Mouse (Mus musculus) gonadal fat pad, adult 2 months (tissue): Measurements from ENCODE around the gene Spata45. TPM values are rescaled to one million over a fixed set of nuclear protein-coding genes. Genes with fewer than 3 reads are reported as not detected.
"Not testable (repeated sequence)": the region's sequence is repeated elsewhere in the genome, so short reads cannot be mapped to it uniquely, and the experiment has no call there.

ENCODE experiments used
- DNase-seq: peaks from one replicate; pipeline ENCODE4 v3.0.0-alpha.2; 2012; ENCODE audit warnings: low read depth
- polyA plus RNA-seq: library from polyadenylated mRNA; depleted of rRNA; stranded (reverse); fragments of >200 nt; gene quantifications from 2 replicates; pipeline ENCODE4 v1.2.3, GENCODE M21; 2012; rRNA removed

Spata45 gene
- polyA plus RNA-seq: not detected in 2 replicates

DNA sequence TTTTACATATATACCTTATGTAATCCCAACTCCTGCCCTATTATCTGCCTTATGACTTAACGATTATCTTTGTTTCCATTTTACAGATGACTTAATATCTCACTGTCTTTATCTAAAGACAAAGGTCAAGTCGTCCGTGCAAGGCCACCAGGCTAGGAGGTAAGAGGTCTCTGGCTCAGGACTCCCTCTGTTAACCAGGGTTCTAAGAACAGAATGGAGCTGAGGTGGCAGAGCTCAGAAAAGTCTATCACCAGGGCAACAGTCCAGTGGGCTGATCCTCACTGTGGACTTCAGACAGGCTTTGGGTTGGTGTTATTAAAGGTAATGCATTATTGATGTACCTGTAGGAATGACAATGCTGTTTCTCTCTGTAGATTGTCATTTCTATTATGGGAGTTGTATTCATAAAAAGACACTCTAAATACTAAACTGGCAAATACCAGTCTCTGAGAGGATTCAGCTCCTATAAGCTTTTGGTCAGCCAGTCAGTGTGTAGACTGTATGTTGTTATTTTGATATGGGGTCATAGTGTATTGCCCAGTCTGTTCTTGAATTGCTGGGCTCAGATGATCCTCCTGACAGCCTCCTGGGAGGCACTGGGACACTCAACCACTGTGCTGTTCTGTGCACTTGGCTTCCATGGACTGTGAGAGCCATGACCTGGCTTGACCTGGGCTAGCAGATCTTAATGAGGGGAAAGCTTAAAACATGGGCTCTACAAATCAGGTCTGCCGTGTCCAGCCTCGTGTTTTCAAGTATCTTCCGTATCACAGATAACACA lies at the start of gene Spata45:
Gene Spata45 (plus strand): TSS at position 86 of the 781 bp plus-strand sequence.
- DNase-seq: no peak

DNA sequence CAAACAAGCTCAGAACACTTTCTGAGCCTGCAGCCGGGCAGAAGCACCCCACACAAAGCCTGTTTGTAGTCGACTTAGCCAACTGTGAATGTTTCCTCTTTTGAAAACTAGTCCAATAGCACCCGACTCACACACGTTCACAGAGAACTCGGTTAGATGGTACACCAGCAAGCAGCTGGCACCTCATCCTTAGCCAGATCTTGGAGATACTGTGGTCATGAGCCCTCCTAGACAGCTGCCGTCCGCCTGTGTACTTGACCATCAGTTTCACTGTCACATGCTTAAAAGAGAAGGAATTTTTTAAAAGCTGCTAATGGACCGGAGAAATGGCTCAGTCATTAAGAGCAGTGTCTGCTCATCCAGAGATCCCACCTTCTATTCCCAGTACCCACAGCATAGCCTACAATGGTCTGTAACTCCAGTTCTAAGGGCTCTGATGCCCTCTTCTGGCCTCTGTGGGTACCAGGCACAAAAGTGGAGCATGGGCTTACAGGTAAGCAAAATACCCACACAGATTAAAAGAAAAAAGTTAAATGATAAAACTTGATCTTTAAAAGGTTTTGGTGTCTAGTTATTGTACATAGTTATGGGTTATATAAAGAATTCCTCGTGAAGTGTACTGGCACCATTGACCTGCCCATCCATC lies 46.9 kb upstream of the Spata45 start:
- DNase-seq: no peak

DNA sequence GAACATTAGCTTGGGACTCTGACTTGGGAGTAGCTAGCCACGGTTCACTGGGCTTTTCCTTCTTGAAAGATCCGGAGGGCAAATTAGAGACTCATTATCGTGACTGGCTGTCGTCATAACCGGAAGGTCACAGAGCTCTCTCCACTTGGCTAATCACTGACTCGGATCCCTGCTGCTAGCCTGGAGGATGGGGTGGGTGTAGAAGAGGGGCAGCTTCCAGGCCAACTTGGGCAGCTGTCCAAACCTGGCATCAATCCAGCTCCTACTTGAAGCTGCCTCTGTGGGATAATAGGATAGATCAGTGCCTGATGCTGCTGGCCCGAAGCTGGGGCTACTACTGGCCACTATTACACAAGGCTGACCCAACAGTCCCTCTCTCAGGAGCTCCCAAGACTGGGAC lies 40.9 kb upstream of the Spata45 start:
- no peak for DNase-seq

DNA sequence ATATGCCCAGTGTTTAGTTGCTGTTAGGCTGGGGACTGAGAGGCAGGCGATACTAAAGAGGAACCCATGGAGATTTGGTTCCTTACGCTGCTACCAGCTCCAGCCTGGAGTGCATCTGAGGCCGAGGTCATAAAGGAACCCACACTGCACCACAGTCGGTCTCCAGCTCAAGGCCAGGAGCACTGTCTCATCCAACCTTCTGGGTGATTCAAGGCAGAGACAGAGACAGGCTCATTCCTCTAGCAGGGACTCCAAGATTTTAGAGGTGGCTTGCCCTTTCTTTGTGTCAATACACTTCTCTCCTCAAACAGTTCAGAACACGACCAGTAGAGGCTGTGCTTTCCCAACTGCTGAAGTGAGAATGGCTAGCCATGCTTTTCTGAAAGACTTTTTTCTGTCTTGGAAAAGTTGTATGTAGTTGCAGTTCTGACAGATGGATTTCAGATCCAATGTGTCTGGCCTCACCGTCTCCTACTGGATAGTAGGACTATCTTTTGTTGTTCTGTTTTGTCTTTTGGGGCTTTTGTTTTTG lies 40.0 kb upstream of the Spata45 start:
- no peak for DNase-seq

DNA sequence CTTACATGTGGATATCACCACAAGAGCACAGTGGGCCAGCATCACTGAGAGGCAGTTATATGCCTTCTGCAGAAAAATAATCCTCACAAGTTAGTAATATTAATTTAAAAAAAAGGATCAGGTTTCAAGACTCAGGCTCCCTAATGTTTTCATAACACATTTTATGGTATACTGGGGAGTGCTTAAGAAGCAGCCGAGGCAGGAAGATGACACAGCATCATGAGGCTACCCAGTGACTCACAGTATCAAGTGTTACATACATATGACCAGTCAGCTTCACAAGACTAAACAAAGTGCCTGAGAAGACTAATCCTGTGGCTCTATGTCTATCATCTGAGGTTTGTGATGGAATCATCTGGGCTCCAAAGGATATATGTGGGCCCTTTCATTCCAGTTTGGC lies 38.4 kb upstream of the Spata45 start:
- DNase-seq: no peak

DNA sequence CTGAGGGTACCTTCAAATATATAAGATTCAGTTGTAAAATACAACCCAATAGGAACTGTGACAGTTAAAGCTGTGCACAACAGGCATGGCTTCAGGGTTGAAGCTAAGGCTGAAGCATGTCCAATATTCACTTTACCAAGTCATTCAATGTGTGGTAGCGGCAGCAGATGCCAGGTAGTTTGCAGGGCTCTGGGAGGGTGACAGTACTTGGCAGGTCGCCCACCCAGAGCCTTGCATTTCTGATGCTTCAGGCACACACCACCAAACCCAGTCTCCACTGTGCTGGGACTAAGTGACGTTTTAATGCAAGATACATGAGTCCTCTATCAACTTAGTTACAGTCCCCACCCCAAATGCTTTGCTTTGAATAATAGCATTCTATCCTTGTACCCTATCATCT lies 35.8 kb upstream of the Spata45 start:
- DNase-seq: no peak

DNA sequence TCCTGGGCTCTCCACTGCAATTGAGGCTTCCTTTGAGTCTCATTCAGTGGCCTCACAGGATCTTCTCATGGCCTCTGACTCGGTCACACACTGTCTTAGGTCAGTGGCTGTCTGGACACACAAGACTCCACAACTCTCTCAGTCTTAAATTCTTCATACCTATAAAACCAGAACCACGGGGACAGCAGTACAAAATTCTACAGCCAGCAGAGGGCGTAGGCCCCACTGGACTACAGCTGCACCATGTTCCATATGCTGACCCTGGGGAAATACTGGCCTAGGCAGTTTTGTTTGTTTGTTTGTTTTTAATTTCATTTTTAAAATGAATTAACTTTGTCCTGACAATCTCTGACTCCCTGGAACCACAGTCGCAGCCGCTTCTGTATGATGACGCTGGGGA lies 34.2 kb upstream of the Spata45 start:
- DNase-seq: no peak

DNA sequence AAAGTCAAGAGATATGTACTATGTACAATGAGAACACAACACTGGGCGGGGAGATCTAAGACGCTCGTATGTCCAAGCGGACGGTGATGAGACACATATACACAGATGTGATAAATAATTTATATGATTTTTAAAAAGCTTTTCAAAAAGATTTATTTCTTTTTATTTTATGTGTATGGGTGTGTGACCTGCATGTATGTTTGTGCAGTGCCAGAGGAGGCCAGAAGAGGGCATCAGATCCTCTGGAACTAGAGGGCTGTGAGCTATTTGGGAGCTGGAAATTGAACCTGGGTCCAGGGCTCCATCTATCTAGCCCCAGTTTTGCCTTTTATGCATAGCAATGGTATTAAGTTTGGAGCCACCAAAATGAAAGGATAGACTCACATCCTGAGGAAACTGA lies 27.7 kb upstream of the Spata45 start:
- DNase-seq: no peak

DNA sequence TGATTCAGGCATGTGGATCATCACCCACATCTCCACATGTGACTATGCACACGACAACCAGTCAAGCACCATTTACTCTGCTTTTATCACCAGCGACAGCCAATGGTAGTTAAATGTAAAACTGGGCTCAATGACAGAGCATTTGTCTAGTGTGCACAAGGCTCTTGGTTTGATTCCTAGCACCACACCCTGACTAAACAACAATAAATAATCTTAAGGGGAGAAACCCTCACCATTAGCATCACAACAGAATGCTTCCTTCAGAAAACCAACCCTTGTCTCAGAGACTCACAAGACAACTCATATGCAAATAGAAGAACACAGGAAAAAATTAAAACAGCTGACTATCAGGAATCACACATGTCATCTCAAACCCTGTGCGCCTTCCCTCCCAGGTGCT lies 22.2 kb upstream of the Spata45 start:
- no peak for DNase-seq

DNA sequence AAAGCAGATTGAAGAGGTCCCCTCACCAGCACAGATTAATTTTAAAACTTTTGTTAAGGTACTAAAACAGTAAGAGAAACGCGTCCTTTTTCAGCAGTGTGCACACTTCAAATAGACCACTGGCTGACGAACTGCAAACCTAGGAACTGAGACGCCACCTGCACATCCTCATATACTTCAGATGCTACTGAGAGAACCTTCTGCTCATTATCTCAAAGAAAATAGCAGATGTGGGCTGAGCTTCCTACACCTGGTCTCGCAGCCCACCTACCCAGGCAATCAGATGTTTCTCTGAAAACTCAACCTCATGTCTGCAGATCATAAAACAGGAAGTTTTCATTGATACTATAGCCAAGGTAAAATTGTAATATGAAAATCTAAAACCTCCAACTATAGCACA lies 16.6 kb upstream of the Spata45 start:
- DNase-seq: no peak

DNA sequence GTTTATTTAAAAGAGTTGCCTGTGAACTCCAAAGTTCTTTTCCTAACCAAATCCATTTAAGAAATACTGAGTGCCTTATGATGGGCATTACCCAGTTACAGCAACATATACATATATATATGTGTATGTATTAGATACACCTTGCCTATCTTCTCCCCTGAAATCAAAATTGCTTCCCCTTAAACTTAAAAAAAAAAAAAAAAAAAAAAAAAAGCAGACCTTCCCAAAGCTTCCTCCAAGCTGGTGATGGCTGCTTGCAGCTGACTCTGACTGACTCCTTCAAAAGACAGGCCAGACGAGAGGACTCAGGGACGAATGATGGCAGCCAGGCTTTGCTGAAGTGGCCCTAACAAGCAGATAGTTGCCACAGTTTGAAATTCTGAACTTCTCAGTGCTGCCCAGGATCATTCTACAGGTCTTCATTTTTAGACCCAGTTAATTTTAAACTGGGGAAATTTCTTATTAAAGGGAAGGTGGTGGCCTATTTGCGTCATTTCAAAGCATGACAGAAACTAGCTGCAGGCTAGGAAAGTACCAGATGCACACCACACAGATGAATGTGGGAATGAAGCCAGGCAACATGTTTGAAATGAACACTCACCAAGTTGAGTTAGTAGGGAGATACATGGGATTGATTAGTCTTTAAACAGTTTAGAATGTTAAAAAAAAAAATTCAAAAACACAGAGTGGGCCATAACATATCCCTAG lies 16.1 kb upstream of the Spata45 start:
- DNase-seq: no peak

DNA sequence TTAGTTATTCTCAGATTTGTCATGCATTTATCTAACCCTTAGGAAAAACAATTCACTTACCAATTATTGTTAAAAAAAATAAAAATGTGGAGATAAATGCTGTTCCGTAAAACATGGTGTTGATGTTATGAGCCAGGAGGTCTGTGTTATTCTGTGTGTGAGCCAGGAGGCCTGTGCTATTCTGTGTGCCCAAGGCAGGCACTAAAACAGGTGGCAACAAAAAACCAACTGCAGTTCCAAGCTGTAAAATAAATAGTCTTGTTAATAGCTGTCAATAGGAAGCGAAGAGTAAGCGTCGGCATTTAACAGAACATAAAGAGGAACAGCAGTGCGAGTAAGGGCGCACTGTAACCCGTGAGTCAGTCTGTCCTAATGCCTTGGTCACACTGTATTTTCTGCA lies 15.4 kb upstream of the Spata45 start:
- no peak for DNase-seq

DNA sequence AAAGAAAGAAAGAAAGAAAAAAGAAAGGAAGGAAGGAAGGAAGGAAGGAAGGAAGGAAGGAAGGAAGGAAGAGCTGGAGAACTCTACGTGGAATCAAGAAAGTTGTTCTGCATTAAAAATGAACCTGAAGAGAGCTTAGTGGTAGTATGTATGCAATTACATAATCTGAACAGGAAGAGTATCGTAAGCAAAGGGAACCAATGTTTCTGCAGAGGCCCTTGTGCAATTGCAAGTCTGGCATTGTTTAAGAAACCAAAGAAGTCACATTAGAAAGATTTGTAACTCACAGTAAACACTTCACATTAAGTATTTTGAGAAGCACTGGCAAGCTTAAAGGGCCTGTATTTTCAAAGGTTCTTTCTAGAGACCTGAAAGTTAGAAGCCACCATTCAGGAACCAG lies 13.3 kb upstream of the Spata45 start:
- no peak for DNase-seq

DNA sequence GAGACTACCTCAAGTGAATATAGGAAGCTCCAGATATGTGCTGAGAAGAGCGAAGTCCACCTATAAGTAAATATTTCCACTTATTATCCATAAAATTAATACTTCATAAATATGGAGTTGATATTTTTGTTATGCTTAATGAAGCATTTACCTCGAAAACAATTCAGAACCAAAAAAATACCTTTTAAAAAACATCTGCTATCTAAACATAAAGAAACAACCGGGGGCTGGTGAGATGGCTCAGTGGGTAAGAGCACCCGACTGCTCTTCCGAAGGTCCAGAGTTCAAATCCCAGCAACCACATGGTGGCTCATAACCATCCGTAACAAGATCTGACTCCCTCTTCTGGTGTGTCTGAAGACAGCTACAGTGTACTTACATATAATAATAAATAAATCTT lies 12.6 kb upstream of the Spata45 start:
- DNase-seq: not testable (repeated sequence)

DNA sequence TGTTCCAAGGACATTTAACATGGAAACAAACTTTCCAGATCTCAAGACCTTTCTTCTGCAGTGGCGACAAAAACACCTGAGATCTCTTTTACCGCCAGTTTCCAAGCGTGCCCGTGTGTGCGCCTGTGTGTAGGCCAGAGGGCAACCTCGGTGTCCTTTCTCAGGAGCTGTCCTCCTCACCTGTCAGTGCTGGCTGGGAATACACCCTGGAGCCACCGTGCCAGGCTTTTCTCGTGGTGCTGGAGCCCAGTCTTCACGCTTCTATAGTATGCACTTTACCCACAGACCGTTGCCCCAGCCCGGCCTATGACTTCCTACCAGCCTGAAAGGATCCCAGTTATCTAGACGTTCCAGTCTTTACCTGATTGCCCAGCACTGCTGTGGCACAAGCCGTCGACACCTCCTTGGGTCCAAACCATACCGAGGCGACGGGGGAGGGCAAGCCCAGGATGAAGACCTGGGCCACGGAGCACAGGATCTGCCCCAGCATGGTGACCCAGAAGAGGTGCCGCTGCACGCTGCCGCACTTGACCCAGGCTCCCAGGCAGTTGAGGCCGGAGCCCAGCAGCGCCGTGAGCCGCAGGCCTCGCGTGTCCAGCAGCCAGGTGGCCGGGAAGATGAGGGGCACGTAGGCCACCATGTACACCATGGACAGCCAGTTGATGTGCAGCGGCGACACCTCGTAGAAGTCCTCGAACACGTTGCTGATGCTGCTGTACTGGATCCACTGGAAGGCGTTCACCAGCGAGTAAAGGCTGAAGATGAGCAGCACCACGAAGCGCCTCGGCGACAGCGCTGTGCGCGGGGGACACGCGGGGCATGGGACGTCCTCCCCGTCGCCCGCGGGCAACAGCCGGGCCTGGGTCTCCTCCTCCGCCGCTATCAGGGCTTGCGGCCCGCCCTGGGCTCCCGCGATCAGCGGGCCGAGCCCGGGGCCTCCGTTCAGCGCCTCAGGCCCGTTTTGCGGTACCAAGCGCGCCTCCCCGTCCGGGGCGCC lies 11.1 kb upstream of the Spata45 start:
- no peak for DNase-seq

DNA sequence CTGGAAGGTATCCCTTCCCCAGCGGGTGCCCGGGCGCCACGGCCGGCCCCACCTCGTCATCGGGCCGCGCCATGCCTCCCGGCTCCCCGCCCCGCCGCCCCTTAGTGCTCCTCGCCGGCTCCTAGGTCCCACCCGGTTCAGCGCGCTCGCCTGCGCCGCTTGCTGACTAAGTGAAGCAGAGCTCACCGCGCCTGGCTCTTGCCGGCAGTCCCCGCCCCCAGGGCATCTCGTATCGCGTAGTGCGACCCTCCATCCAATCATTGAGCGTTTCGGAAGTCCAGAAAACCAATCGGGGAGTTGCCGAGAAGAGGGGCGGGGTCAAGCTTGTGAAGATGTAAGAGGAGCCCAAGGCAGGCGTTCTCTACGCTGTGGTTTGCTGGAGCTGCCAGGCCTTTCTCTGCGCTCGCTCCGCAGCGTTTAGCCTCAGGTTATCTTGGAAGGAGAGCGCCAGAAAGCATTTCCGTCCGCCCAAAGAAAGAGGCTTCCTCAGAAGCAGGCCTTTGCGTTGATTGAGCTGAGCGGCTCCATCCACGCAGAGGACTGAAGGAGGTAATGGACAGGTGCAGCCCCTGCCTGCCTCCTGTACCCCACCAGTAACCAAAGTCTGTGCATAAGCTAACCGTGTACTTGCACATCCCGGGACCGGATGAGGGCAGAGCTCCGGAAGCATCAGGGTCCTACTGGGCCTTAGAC lies 10.3 kb upstream of the Spata45 start, which contains the start of gene Flvcr1:
Gene Flvcr1 (minus strand): TSS at position 138 of the 693 bp plus-strand sequence.
- peak; percentile 86 for DNase-seq

DNA sequence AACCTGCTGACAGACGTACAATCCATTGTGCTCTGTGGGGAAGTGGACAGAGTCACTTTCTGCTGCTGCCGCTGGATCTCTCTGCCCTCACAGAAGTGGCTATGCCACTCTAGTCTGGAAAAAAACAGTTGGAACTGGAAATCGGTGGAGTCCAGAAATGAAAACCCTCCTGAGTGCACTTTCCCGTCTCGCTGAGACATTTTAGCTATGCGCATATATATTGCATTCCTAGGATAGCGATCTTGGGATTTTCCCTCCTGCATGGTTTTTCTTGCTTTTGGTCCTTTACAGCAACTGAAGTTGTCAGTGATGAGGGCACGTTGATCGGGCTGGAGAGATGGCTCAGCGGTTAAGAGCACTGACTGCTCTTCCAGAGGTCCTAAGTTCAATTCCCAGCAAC lies 6.3 kb upstream of the Spata45 start:
- DNase-seq: no peak

DNA sequence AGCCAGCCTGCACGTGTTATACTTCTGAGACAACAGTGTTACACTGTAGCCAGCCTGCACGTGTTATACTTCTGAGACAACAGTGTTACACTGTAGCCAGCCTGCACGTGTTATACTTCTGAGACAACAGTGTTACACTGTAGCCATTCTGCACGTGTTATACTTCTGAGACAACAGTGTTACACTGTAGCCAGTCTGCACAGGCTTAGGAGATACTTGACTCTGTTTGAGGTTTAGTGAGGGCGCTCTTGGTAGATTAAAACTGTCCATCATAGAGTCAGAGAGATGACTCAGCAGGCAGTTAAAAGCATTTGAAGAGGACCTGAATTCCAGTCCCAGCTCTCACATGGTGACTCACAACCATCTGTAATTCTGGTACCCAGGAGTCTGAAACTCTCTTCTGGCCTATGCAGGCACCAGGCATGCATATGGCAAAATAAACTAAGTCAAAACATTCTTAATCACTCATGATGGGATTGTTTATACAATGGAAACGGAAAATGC lies 5.5 kb upstream of the Spata45 start:
- DNase-seq: not testable (repeated sequence)

DNA sequence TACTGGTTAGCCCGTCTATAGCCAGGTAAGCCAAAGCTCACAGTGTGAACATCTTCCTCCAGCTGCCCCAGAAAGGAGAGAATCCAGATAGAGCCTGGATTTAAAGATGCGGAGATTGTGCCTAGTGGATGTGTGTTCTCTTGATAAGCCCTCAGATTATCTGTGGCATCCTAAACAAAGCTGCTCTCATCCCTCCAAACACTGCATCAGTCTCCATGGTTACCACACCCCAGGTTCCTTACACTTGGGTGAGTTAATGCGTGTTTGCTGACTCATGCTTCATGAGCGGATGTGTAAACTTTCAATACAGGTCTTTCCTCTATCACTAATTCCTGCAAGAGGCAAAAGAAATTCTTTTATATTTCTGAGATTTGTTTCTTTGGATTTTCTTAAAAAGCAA lies 790 bp upstream of the Spata45 start:
- no peak for DNase-seq

DNA sequence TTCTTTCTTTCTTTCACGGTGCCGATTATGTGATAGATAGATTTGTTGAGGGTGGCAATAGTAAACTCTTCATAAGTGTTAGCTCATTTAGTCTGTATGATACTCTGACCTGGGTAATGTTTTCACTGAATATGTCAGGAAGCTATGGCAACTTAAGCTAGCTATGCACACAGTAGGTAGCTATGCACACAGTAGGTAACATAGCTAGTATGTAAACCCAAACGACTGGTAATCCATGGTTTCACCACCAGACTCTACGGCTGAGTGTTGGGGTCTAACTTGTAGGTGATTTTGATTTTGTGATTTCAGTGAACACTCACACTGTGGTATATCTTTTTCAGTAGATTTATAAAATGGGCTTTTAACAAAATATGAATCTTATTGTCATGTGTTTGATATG lies 1.6 kb downstream of the Spata45 start:
- DNase-seq: no peak
